ENCODE assay signal across 7 mouse cellular contexts in genomic region chr16:95701802-95702561, GRCm38 (mm10). TPM values are rescaled to one million over a fixed set of nuclear protein-coding genes. Genes with fewer than 3 reads are reported as not detected.
A peak's percentile ranks its signal among the peaks of the same experiment; 100 is the strongest.
DNase-seq lines count a peak whose midpoint lies in the region; ATAC-seq lines count a peak whose summit lies in the region.

Gene Ets2, plus strand, starts transcription at chr16:95702075.

- no peaks in the 10 kb centered on the region for H3K9me3 ChIP-seq in embryonic facial prominence, embryonic 10.5 days
- no peaks in the 10 kb centered on the region for H3K9me3 ChIP-seq in limb, embryonic 10.5 days (replicated peaks)
- no peaks in the 10 kb centered on the region for H3K9me3 ChIP-seq in midbrain, embryonic 13.5 days

- peak within 1 kb of the TSS; percentile 93 for H3K4me2 ChIP-seq in midbrain, embryonic 13.5 days (replicated peaks)

- peak within 1 kb of the TSS; percentile 86 for H3K9ac ChIP-seq in midbrain, embryonic 13.5 days (replicated peaks)

- peaks cover 38% of the 10 kb centered on the region for H3K4me1 ChIP-seq in embryonic facial prominence, embryonic 10.5 days
- peaks cover 62% of the 10 kb centered on the region for H3K4me1 ChIP-seq in limb, embryonic 10.5 days
- H3K4me1 ChIP-seq in midbrain, embryonic 13.5 days (replicated peaks), result peaks cover 18% of the 10 kb centered on the region

- DNase-seq in adrenal gland, postnatal 10 days, result peak; percentile 93
- DNase-seq in embryonic facial prominence, embryonic 10.5 days (ENCODE audit: low spot score), result peak; percentile 91
- DNase-seq in kidney, adult 11 months, result peak; percentile 88
- peak; percentile 92 for DNase-seq in limb, embryonic 10.5 days (ENCODE audit: low spot score)
- DNase-seq in spleen, adult 12 weeks (ENCODE audit: low spot score), result peak; percentile 72

- H3K27ac ChIP-seq in embryonic facial prominence, embryonic 10.5 days (replicated peaks), result peak within 1 kb of the TSS; percentile 97
- peak within 1 kb of the TSS; percentile 100 for H3K27ac ChIP-seq in limb, embryonic 10.5 days
- H3K27ac ChIP-seq in midbrain, embryonic 13.5 days, result peak within 1 kb of the TSS; percentile 78

- peak; percentile 89 for ATAC-seq in granulocyte monocyte progenitor cell, adult 5-6 weeks (replicated peaks; ENCODE audit: poor library complexity, severe bottlenecking)
- peak; percentile 94 for ATAC-seq in midbrain, embryonic 13.5 days

- H3K36me3 ChIP-seq in embryonic facial prominence, embryonic 10.5 days (replicated peaks), result peaks cover 14% of the 10 kb centered on the region
- H3K36me3 ChIP-seq in limb, embryonic 10.5 days, result peaks cover 31% of the 10 kb centered on the region
- H3K36me3 ChIP-seq in midbrain, embryonic 13.5 days, result no peaks in the 10 kb centered on the region

- H3K4me3 ChIP-seq in embryonic facial prominence, embryonic 10.5 days, result peak within 1 kb of the TSS; percentile 95
- peak within 1 kb of the TSS; percentile 97 for H3K4me3 ChIP-seq in limb, embryonic 10.5 days
- H3K4me3 ChIP-seq in midbrain, embryonic 13.5 days (replicated peaks), result peak within 1 kb of the TSS; percentile 80

- WGBS in embryonic facial prominence, embryonic 10.5 days, result under 1% methylated on average over 64 of the region's 64 CpGs
- WGBS in limb, embryonic 10.5 days, result under 1% methylated on average over 63 of the region's 64 CpGs
- under 1% methylated on average over 55 of the region's 64 CpGs for WGBS in midbrain, embryonic 13.5 days

- H3K27me3 ChIP-seq in embryonic facial prominence, embryonic 10.5 days (replicated peaks; ENCODE audit: low read depth, poor library complexity, severe bottlenecking), result 0 out of 2 replicates have a peak, but pooled peaks cover 6% of the 10 kb centered on the region
- no peaks in the 10 kb centered on the region for H3K27me3 ChIP-seq in limb, embryonic 10.5 days (ENCODE audit: low read depth, poor library complexity, severe bottlenecking)
- H3K27me3 ChIP-seq in midbrain, embryonic 13.5 days, result no peaks in the 10 kb centered on the region

RNA-seq across cellular contexts. Expression of gene Ets2, which starts in this region (rescaled TPM):
- 10 to 100 TPM; 69.6 to 93.3 TPM for total RNA-seq in adrenal gland, postnatal 10 days (2021)
- polyA plus RNA-seq in embryonic facial prominence, embryonic 10.5 days (2016; fragmentation: Nextera tagmentation; extraction: Ambion mirVana), result 32.6 and 33.2 TPM in 2 replicates
- 7.4 and 7.5 TPM in 2 replicates for total RNA-seq in granulocyte monocyte progenitor cell, adult 5-6 weeks (2014; fragmentation: Nextera tagmentation)
- total RNA-seq in granulocyte monocyte progenitor cell, adult 5-6 weeks (2017), result 7.0 and 9.7 TPM in 2 replicates
- 110 and 119 TPM in 2 replicates for polyA plus RNA-seq in limb, embryonic 10.5 days (2016; fragmentation: Nextera tagmentation; extraction: Ambion mirVana)
- polyA plus RNA-seq in midbrain, embryonic 13.5 days (2015; fragmentation: Nextera tagmentation; extraction: Ambion mirVana), result 12.1 and 13.2 TPM in 2 replicates

Comparison
In these comparisons a context has a peak if more than half of its experiments do, and no peak if none do; other contexts are left out.
1. Peak in every context shown above with its lines: DNase-seq, ATAC-seq, H3K4me3 ChIP-seq and H3K27ac ChIP-seq.
2. RNA of gene Ets2 (total RNA-seq): 69.6 to 93.3 TPM in adrenal gland, postnatal 10 days; 7.0 to 9.7 TPM in granulocyte monocyte progenitor cell, adult 5-6 weeks; every median in the first group is over 4 times any median in the second.